Mouse (Mus musculus) layer of hippocampus, adult 18-20 months (tissue): ENCODE results near the gene E2f4. TPM values are rescaled to one million over a fixed set of nuclear protein-coding genes. Genes with fewer than 3 reads are reported as not detected.
A peak's percentile ranks its signal among the peaks of the same experiment; 100 is the strongest.
"Not testable (repeated sequence)": the region's sequence is repeated elsewhere in the genome, so short reads cannot be mapped to it uniquely, and the experiment has no call there.

Experiments
- DNase-seq, 2 experiments: peaks; one replicate each; pipeline ENCODE4 v3.0.0; 2022; ENCODE audit warnings: low spot score in 2 of 2
- total RNA-seq, 2 experiments: library from RNA; stranded (reverse); gene quantifications; 2 replicates each; pipeline ENCODE4 v1.2.3; 2021

The E2f4 gene
- total RNA-seq, 2 experiments from 2014 or later: 34.2 to 36.7 TPM

- DNase-seq: not testable (repeated sequence)
Measured at GRCm38 (mm10) chr8:105291364-105291763, 6.1 kb upstream of the E2f4 start.

GRCm38 (mm10) chr8:105291802-105292201, 5.7 kb upstream of the E2f4 start:
- DNase-seq: not testable (repeated sequence)

- no peak for DNase-seq
Measured at GRCm38 (mm10) chr8:105292471-105292870, 5.0 kb upstream of the E2f4 start.

GRCm38 (mm10) chr8:105293405-105293804, 4.1 kb upstream of the E2f4 start:
- DNase-seq: no peak

GRCm38 (mm10) chr8:105294776-105295175, 2.7 kb upstream of the E2f4 start:
- no peak for DNase-seq

- DNase-seq: no peak
Measured at GRCm38 (mm10) chr8:105295256-105295655, 2.2 kb upstream of the E2f4 start.

- DNase-seq: no peak
Measured at GRCm38 (mm10) chr8:105295895-105296573, 1.4 kb upstream of the E2f4 start, which contains the start of gene Exoc3l. TSS of gene Exoc3l (minus strand) at chr8:105296101.

GRCm38 (mm10) chr8:105298351-105299252, 1.1 kb downstream of the E2f4 start:
- DNase-seq: no peak

- no peak for DNase-seq
Measured at GRCm38 (mm10) chr8:105299962-105300361, 2.5 kb downstream of the E2f4 start.

- no peak for DNase-seq
Measured at GRCm38 (mm10) chr8:105303396-105303795, 5.9 kb downstream of the E2f4 start.

GRCm38 (mm10) chr8:105303874-105304273, 6.4 kb downstream of the E2f4 start:
- DNase-seq: no peak

- DNase-seq: no peak
Measured at GRCm38 (mm10) chr8:105304325-105305210, 7.1 kb downstream of the E2f4 start.

GRCm38 (mm10) chr8:105305211-105306145, 8.0 kb downstream of the E2f4 start, which contains the start of gene Elmo3:
TSS of gene Elmo3 (plus strand) at chr8:105305601.
- DNase-seq: peak; percentile 43 to 46

GRCm38 (mm10) chr8:105306146-105306691, 8.8 kb downstream of the E2f4 start:
- no peak for DNase-seq

- no peak for DNase-seq
Measured at GRCm38 (mm10) chr8:105307670-105308069, 10.2 kb downstream of the E2f4 start.

- no peak for DNase-seq
Measured at GRCm38 (mm10) chr8:105308428-105308827, 11.0 kb downstream of the E2f4 start.

- DNase-seq: no peak
Measured at GRCm38 (mm10) chr8:105309142-105309847, 11.8 kb downstream of the E2f4 start.

- no peak for DNase-seq
Measured at GRCm38 (mm10) chr8:105310118-105310517, 12.7 kb downstream of the E2f4 start.

- DNase-seq: no peak
Measured at GRCm38 (mm10) chr8:105311718-105312117, 14.3 kb downstream of the E2f4 start.
